In genomic region chr11:55039591-55039990, GRCm38 (mm10) we compare ENCODE assay signal across 8 mouse cellular contexts. TPM values are rescaled to one million over a fixed set of nuclear protein-coding genes. Genes with fewer than 3 reads are reported as not detected.
DNase-seq lines count a peak whose midpoint lies in the region; ATAC-seq and TF ChIP-seq lines count a peak whose summit lies in the region.

No protein-coding gene starts in this region.

- H3K27me3 ChIP-seq in intestine, embryonic 15.5 days (replicated peaks) = no peaks in the 10 kb centered on the region
- H3K27me3 ChIP-seq in limb, embryonic 10.5 days (ENCODE audit: low read depth, poor library complexity, severe bottlenecking) = peaks cover 18% of the 10 kb centered on the region
- no peaks in the 10 kb centered on the region for H3K27me3 ChIP-seq in midbrain, postnatal 0 days (ENCODE audit: insufficient read depth, low read length)

- no peaks in the 10 kb centered on the region for H3K9me3 ChIP-seq in intestine, embryonic 15.5 days
- no peaks in the 10 kb centered on the region for H3K9me3 ChIP-seq in limb, embryonic 10.5 days (replicated peaks)
- no peaks in the 10 kb centered on the region for H3K9me3 ChIP-seq in midbrain, postnatal 0 days (ENCODE audit: low read length)

- no peak overlapping the region for H3K4me2 ChIP-seq in intestine, embryonic 15.5 days (replicated peaks)
- H3K4me2 ChIP-seq in midbrain, postnatal 0 days (ENCODE audit: low read depth, low read length, poor library complexity, severe bottlenecking) = no peak overlapping the region

- no peak overlapping the region for H3K4me3 ChIP-seq in intestine, embryonic 15.5 days (replicated peaks)
- no peak overlapping the region for H3K4me3 ChIP-seq in limb, embryonic 10.5 days
- H3K4me3 ChIP-seq in midbrain, postnatal 0 days (ENCODE audit: low read depth, low read length) = no peak overlapping the region

- no peak overlapping the region for H3K27ac ChIP-seq in intestine, embryonic 15.5 days
- no peak overlapping the region for H3K27ac ChIP-seq in limb, embryonic 10.5 days
- no peak overlapping the region for H3K27ac ChIP-seq in midbrain, postnatal 0 days (ENCODE audit: low read depth, low read length)

- no peak overlapping the region for H3K9ac ChIP-seq in intestine, embryonic 15.5 days
- no peak overlapping the region for H3K9ac ChIP-seq in midbrain, postnatal 0 days (replicated peaks; ENCODE audit: low read length, poor library complexity, severe bottlenecking)

- 6% methylated on average over 9 of the region's 9 CpGs for WGBS in intestine, embryonic 15.5 days
- 10% methylated on average over 9 of the region's 9 CpGs for WGBS in limb, embryonic 10.5 days
- WGBS in midbrain, postnatal 0 days = 4% methylated on average over 9 of the region's 9 CpGs

- 0 out of 2 replicates have a peak, but pooled peaks cover 4% of the 10 kb centered on the region for H3K4me1 ChIP-seq in intestine, embryonic 15.5 days (replicated peaks)
- no peaks in the 10 kb centered on the region; the same call in 1 of the 2 replicates for H3K4me1 ChIP-seq in limb, embryonic 10.5 days
- no peaks in the 10 kb centered on the region for H3K4me1 ChIP-seq in midbrain, postnatal 0 days (ENCODE audit: insufficient read depth, low read length)

- peak; percentile 71 for ATAC-seq in intestine, embryonic 15.5 days
- 0 out of 2 replicates have a peak, but pooled peaks have one; percentile 16 for ATAC-seq in midbrain, postnatal 0 days (ENCODE audit: low FRiP score)

- no peaks in the 10 kb centered on the region for H3K36me3 ChIP-seq in intestine, embryonic 15.5 days
- no peaks in the 10 kb centered on the region for H3K36me3 ChIP-seq in limb, embryonic 10.5 days
- H3K36me3 ChIP-seq in midbrain, postnatal 0 days (ENCODE audit: insufficient read depth, low read length) = no peaks in the 10 kb centered on the region

- peak; percentile 82 to 94 for DNase-seq in adrenal gland, adult (ENCODE audit: inconsistent age in 2 of 2, low spot score in 1 of 2)
- no peak for DNase-seq in adrenal gland, adult 8-10 months
- peak; percentile 65 for DNase-seq in cerebellum, adult 9-11 months
- peak; percentile 54 to 73 for DNase-seq in frontal cortex, postnatal 14 days (ENCODE audit: low spot score in 2 of 2)
- peak; percentile 85 for DNase-seq in limb, embryonic 10.5 days (ENCODE audit: low spot score)
- DNase-seq in midbrain, postnatal 0 days (ENCODE audit: low spot score) = peak; percentile 81
- DNase-seq in spleen, postnatal 36 days (ENCODE audit: low spot score in 2 of 2) = peak; percentile 67 to 70

- peak; percentile 93 for TF ChIP-seq CTCF in midbrain, postnatal 0 days (IDR thresholded peaks at IDR 0.05)

RNA-seq across cellular contexts. Expression of gene Anxa6, which starts 6.3 kb away (rescaled TPM):
- 100 to 1,000 TPM; 121 to 184 (median 133) TPM for total RNA-seq in adrenal gland, adult 8-10 months (2022)
- 261 and 262 TPM in 2 replicates for polyA plus RNA-seq in intestine, embryonic 15.5 days (2015; fragmentation: Nextera tagmentation; extraction: Ambion mirVana)
- 53.5 and 69.1 TPM in 2 replicates for polyA plus RNA-seq in limb, embryonic 10.5 days (2016; fragmentation: Nextera tagmentation; extraction: Ambion mirVana)
- total RNA-seq in midbrain, postnatal 0 days (2014; rRNA removed) = 48.2 and 51.5 TPM in 2 replicates
- polyA plus RNA-seq in midbrain, postnatal 0 days (2015; fragmentation: Nextera tagmentation; extraction: Ambion mirVana) = 37.6 and 39.3 TPM in 2 replicates

RNA-seq across cellular contexts. Expression of gene Ccdc69, which starts 38.3 kb away (rescaled TPM):
- total RNA-seq in adrenal gland, adult 8-10 months (2022) = 1 to 10 TPM; 3.9 to 7.5 (median 4.5) TPM
- polyA plus RNA-seq in intestine, embryonic 15.5 days (2015; fragmentation: Nextera tagmentation; extraction: Ambion mirVana) = 2.0 and 2.6 TPM in 2 replicates
- polyA plus RNA-seq in limb, embryonic 10.5 days (2016; fragmentation: Nextera tagmentation; extraction: Ambion mirVana) = 0.61 and 0.85 TPM in 2 replicates
- total RNA-seq in midbrain, postnatal 0 days (2014; rRNA removed) = 0.33 and 2.2 TPM in 2 replicates
- 0.39 and 0.52 TPM in 2 replicates for polyA plus RNA-seq in midbrain, postnatal 0 days (2015; fragmentation: Nextera tagmentation; extraction: Ambion mirVana)

RNA-seq across cellular contexts. Expression of gene Gm2a, which starts 58.3 kb away (rescaled TPM):
- 100 to 1,000 TPM; 254 to 285 (median 274) TPM for total RNA-seq in adrenal gland, adult 8-10 months (2022)
- 19.3 and 20.9 TPM in 2 replicates for polyA plus RNA-seq in intestine, embryonic 15.5 days (2015; fragmentation: Nextera tagmentation; extraction: Ambion mirVana)
- 4.5 and 7.2 TPM in 2 replicates for polyA plus RNA-seq in limb, embryonic 10.5 days (2016; fragmentation: Nextera tagmentation; extraction: Ambion mirVana)
- total RNA-seq in midbrain, postnatal 0 days (2014; rRNA removed) = 31.5 and 46.4 TPM in 2 replicates
- polyA plus RNA-seq in midbrain, postnatal 0 days (2015; fragmentation: Nextera tagmentation; extraction: Ambion mirVana) = 50.0 and 55.7 TPM in 2 replicates
